Mouse (Mus musculus) megakaryocyte, embryonic 14.5 days (primary cell): ENCODE data around the gene Poc1a.

ENCODE experiments used
- FLI1 ChIP-seq: IDR thresholded peaks from 2 replicates; pipeline ENCODE4 v1.6.1; 2012; ENCODE audit warnings: low read length, inconsistent platforms, mixed read lengths
- GATA1 ChIP-seq: IDR thresholded peaks from 3 replicates; pipeline ENCODE4 v1.6.1; 2012; ENCODE audit warnings: mixed read lengths, low read length, inconsistent platforms, borderline replicate concordance

DNA sequence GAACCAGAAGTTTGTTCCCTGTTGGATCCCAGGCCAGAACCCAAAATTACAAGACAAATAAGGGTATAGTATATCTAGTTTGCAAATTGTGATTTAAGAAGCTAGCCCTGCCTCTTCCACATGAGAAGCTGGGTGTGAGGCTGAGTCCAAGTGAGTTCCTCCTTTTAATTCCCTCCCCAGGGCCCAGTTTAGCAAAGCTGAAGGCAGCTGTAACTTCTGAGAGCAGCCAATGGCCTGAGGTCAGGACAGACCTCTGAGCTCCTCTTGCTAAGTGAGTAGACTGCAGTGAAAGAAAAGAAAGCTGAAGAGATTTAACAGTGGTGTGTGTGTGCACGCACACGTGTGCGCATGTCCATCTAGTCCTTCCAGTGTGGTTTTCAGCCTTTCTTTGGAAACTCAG, 41.6 kb downstream of the Poc1a start:
- no peak for TF ChIP-seq GATA1
- TF ChIP-seq FLI1 = no peak
